Mouse (Mus musculus) kidney, adult 10 weeks (tissue): Measurements from ENCODE around the gene Trappc5. TPM values are rescaled to one million over a fixed set of nuclear protein-coding genes. Genes with fewer than 3 reads are reported as not detected.

Experiments
- polyA plus RNA-seq: library from polyadenylated mRNA; stranded (reverse); fragments of 350-450 nt; fragmentation: Illumina TruSeq; extraction: RNeasy Lipid Tissue Mini Kit (QIAGEN cat#74804); gene quantifications from one replicate; pipeline ENCODE4 v1.2.3, GENCODE M21; 2014; ENCODE audit warnings: low read depth, low replicate concordance

The Trappc5 gene
- polyA plus RNA-seq: 7.9 TPM

GRCm38 (mm10) chr8:3676131-3676992, at the start of gene Trappc5:
Trappc5 (plus strand) TSS chr8:3676299.

GRCm38 (mm10) chr8:3630647-3631477, 45.2 kb upstream of the Trappc5 start, which contains the start of gene Stxbp2:
Stxbp2 (plus strand) TSS chr8:3630955.

GRCm38 (mm10) chr8:3655526-3655925, 20.6 kb upstream of the Trappc5 start, which contains the start of gene Retn:
Retn (plus strand) TSS chr8:3655770.

GRCm38 (mm10) chr8:3665507-3665906, 10.6 kb upstream of the Trappc5 start, which contains the start of gene Mcemp1:
Mcemp1 (plus strand) TSS chr8:3665754.

GRCm38 (mm10) chr8:3671980-3672491, 4.1 kb upstream of the Trappc5 start, which contains the start of gene Fcor:
Fcor (minus strand) TSS chr8:3672362.

GRCm38 (mm10) chr8:3694121-3694520, 18.0 kb downstream of the Trappc5 start, which contains the start of gene Fcer2a:
Fcer2a (minus strand) TSS chr8:3694175.

GRCm38 (mm10) chr8:3720551-3720950, 44.5 kb downstream of the Trappc5 start, which contains the start of gene Clec4g:
Clec4g (minus strand) TSS chr8:3720651.

Other genes with a start within 250 kb of the Trappc5 start
- 1.5 TPM for gene Pex11g, start 208.6 kb upstream of the Trappc5 start, polyA plus RNA-seq
- not detected for gene Tex45, start 205.4 kb upstream of the Trappc5 start, polyA plus RNA-seq
- 2.0 TPM for gene Zfp358, start 183.2 kb upstream of the Trappc5 start, polyA plus RNA-seq
- gene Mcoln1, start 175.8 kb upstream of the Trappc5 start, polyA plus RNA-seq: 9.3 TPM
- gene Pnpla6, start 160.9 kb upstream of the Trappc5 start, polyA plus RNA-seq: 8.4 TPM
- 2.2 TPM for gene C330021F23Rik, start 108.3 kb upstream of the Trappc5 start, polyA plus RNA-seq
- gene Camsap3, start 89.0 kb upstream of the Trappc5 start, polyA plus RNA-seq: 1.6 TPM
- gene Xab2, start 55.0 kb upstream of the Trappc5 start, polyA plus RNA-seq: 0.12 TPM
- 17.4 TPM for gene Pet100, start 54.8 kb upstream of the Trappc5 start, polyA plus RNA-seq
- gene Pcp2, start 50.8 kb upstream of the Trappc5 start, polyA plus RNA-seq: not detected
- 18.8 TPM for gene Stxbp2, start 45.3 kb upstream of the Trappc5 start, polyA plus RNA-seq
- gene Retn, start 20.5 kb upstream of the Trappc5 start, polyA plus RNA-seq: 1.3 TPM
- not detected for gene Mcemp1, start 10.5 kb upstream of the Trappc5 start, polyA plus RNA-seq
- not detected for gene Fcor, start 3.9 kb upstream of the Trappc5 start, polyA plus RNA-seq
- gene Fcer2a, start 17.9 kb downstream of the Trappc5 start, polyA plus RNA-seq: not detected
- gene Clec4g, start 44.4 kb downstream of the Trappc5 start, polyA plus RNA-seq: not detected
- gene Cd209a, start 72.7 kb downstream of the Trappc5 start, polyA plus RNA-seq: 3.9 TPM
- gene Cd209e, start 178.0 kb downstream of the Trappc5 start, polyA plus RNA-seq: not detected
- gene Cd209d, start 202.3 kb downstream of the Trappc5 start, polyA plus RNA-seq: not detected